Mouse (Mus musculus) E14TG2a.4 (cell line): ENCODE data around the gene Rbck1.

Source experiments
- CTCF ChIP-seq: conservative IDR thresholded peaks from 2 replicates; pipeline ENCODE4 v1.5.1; 2014; ENCODE audit warnings: low read length
- NANOG ChIP-seq: IDR thresholded peaks from 2 replicates; pipeline ENCODE4 v1.6.1; 2014; ENCODE audit warnings: borderline replicate concordance, low read length, mixed read lengths
- POU5F1 ChIP-seq: IDR thresholded peaks from 2 replicates; pipeline ENCODE4 v1.6.1; 2014; ENCODE audit warnings: low read length, borderline replicate concordance

DNA sequence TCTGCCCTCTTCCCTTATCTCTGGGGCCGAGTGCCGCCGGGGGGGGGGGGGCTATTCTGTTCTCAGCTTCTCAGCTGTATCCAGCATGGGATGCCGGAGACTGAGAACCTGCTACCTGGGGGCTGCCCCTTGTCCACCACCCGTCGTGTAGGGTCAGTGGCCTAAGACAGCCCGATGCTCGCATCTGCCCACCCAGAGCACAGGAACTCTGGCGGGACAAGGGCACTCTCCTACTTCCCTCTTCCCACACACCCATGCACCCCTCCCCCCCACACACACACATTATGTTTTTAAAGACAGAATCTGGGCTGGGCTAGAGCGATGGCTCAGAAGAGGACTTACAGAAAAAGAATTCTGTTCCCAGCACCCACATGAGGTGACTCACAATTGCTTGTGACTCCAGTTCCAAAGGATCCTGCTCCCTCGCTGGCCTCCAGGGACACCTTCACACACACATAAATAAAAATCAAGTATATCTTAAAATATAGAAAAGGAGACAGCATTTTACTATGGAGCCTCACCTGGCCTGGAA lies 2.9 kb upstream of the Rbck1 start:
- TF ChIP-seq CTCF: no peak
- TF ChIP-seq NANOG: no peak
- TF ChIP-seq POU5F1: no peak
